Mouse (Mus musculus): ENCODE data around the gene Usp33. TPM values are rescaled to one million over a fixed set of nuclear protein-coding genes. Genes with fewer than 3 reads are reported as not detected.

Gene Usp33
- polyA plus RNA-seq, 1 experiment from 2014 or later, result 37.7 TPM

DNA sequence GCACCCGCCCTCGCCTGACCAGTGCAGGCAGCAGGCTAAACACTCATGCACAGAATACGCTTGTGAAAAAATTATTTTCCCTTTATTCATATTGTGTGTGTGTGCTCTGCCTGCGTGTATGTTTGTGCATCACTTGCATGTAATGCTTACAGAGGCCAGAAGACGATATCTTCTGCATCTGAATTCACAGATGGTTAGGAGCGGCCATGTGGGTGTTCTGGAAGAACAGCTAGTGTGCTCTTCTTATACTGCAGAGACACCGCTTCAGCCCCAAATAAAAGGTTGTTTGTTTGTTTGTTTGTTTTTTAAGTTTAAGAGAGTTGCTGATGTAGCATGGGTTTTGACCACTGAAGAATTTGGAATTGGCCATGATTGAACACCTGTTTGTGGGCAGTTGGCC lies 59.1 kb downstream of the Usp33 start:
- no peak overlapping the region for H3K27ac ChIP-seq (ENCODE audit: poor library complexity, severe bottlenecking)
- H3K4me2 ChIP-seq, result no peak overlapping the region
- H3K9ac ChIP-seq, result no peak overlapping the region
- H3K9me3 ChIP-seq (replicated peaks), result no peaks in the 10 kb centered on the region
- WGBS, result 90% methylated on average over 7 of the region's 7 CpGs
- 0 out of 2 replicates have a peak, but pooled peaks cover 3% of the 10 kb centered on the region for H3K36me3 ChIP-seq
- H3K4me1 ChIP-seq (replicated peaks), result peaks cover 46% of the 10 kb centered on the region
- no peak overlapping the region for H3K4me3 ChIP-seq
- H3K27me3 ChIP-seq (replicated peaks), result no peaks in the 10 kb centered on the region
- ATAC-seq (ENCODE audit: insufficient number of reproducible peaks, low FRiP score), result no peak

DNA sequence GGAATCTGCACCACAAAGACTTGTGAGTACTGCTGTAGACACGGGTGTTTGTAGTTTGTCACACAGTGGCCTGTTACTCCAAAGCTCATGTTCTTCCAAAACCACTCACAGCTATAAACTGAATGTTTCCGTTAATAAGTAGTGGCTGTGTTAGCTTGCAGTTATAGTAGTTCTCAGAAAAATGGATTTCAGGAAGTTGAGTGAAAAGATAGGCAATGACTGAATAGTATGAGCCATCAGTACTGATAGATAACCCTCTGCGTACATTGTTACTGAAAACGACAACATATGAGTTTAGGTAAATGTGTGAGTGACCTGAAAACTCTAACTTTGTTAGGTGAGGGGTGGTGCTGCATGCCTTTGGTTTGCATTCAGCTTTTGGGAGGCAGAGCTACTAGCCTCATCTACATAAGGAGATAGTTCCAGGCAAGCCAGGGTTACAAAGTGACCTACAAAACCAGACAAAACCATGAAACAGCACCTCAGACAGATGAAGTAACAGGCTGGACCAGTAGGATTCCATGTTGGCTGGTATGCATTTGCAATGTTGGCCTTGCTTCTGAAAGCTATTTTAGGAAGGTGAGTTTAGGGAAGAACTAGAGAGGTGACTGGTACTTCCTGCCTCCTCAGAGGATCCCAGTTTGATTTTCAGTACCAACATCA lies 59.8 kb downstream of the Usp33 start:
- Histone ChIP-seq H3K9me3 (replicated peaks) (no peaks in the 10 kb centered on the region), H3K4me1 (replicated peaks) (peaks cover 53% of the 10 kb centered on the region)
- ATAC-seq (ENCODE audit: insufficient number of reproducible peaks, low FRiP score), result no peak

DNA sequence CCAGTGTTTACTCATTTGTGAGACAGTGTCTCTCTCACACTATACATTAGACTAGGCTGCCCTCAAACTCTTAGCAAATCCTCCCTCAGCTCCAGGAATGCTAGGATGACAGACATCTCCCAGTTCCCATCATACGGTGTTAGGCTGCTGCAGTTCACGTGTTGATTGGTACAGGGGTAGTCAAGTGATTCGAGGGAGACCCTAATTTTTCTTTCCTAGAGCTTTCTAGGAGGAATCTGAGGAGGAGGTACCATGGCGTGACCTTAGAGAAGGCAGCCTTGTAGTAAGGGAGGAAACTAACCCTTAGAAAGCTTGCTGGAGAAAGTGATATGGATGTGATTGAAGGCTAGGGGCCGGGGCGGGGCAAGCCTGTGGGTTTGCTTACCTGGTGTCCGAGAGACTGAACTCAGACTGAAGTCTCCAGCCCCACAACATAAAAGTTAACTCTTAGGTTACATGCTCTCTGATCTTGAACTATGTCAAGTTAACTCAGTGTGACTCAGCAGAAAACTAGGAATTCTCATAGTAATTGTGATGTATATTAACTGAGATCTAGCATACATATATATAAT lies 64.8 kb downstream of the Usp33 start:
- H3K4me3 ChIP-seq, result no peak overlapping the region
- H3K27ac ChIP-seq (ENCODE audit: poor library complexity, severe bottlenecking), result no peak overlapping the region
- H3K36me3 ChIP-seq, result 0 out of 2 replicates have a peak, but pooled peaks cover 3% of the 10 kb centered on the region
- no peaks in the 10 kb centered on the region for H3K9me3 ChIP-seq (replicated peaks)
- no peak overlapping the region for H3K9ac ChIP-seq
- no peaks in the 10 kb centered on the region for H3K27me3 ChIP-seq (replicated peaks)
- H3K4me1 ChIP-seq (replicated peaks), result peaks cover 39% of the 10 kb centered on the region
- WGBS, result 72% methylated on average over 7 of the region's 7 CpGs
- no peak for ATAC-seq (ENCODE audit: insufficient number of reproducible peaks, low FRiP score)
- H3K4me2 ChIP-seq, result no peak overlapping the region

More for the DNA sequence above, 59.8 kb downstream of the Usp33 start:
- Histone ChIP-seq H3K9ac (no peak overlapping the region), H3K4me3 (no peak overlapping the region), H3K4me2 (peak overlapping the region; percentile 25; the same call in 1 of the 2 replicates), H3K36me3 (0 out of 2 replicates have a peak, but pooled peaks cover 3% of the 10 kb centered on the region), H3K27ac (ENCODE audit: poor library complexity, severe bottlenecking) (peak overlapping the region; percentile 57; the same call in 1 of the 2 replicates), H3K27me3 (replicated peaks) (no peaks in the 10 kb centered on the region)
- WGBS, result 66% methylated on average over 4 of the region's 4 CpGs

DNA sequence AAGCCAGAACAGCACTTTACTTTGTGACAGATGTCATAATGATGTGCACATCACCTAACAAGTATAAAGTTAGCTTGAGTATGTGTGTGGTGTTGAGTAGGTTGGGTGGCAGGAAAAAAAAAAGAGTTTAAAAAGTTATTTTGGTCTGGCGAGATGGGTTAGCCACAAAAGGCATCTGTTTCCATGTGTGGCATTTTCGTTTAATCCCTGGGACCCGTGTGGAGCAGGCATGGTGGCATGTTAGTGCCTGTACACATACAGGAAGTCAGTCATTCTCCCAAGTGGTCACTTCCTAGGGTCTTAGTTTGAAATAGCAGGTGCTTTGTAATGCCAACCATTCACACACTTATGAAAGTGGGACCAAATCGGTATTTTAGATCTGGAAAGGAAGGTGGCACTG lies 66.1 kb downstream of the Usp33 start:
- Histone ChIP-seq H3K4me2 (no peak overlapping the region), H3K27me3 (replicated peaks) (no peaks in the 10 kb centered on the region), H3K9ac (no peak overlapping the region), H3K4me1 (replicated peaks) (peaks cover 29% of the 10 kb centered on the region), H3K36me3 (0 out of 2 replicates have a peak, but pooled peaks cover 3% of the 10 kb centered on the region), H3K9me3 (replicated peaks) (no peaks in the 10 kb centered on the region), H3K27ac (ENCODE audit: poor library complexity, severe bottlenecking) (no peak overlapping the region; the same call in 1 of the 2 replicates), H3K4me3 (no peak overlapping the region)
- WGBS, result 71% methylated on average over 4 of the region's 4 CpGs
- ATAC-seq (ENCODE audit: insufficient number of reproducible peaks, low FRiP score), result no peak

DNA sequence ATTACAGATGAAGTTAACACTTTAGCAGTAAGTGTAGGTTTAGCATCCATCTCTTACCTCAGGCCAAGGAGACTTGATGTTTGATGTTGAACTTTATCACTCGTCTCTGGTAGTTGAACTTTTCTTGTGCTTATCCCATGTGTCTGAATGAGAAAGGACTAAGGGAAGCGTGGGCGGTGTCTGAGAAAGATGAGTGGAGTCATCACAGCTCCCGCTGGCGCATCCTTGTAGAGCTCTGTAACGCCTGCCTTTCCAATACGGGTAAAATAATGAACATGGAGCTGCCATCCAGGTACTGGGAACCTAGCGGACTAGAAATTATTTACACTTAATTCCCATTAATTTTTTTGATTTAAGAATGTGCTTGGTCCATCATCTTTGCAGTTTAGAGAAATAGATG lies 82.6 kb downstream of the Usp33 start:
- no peak overlapping the region for H3K27ac ChIP-seq (ENCODE audit: poor library complexity, severe bottlenecking)
- H3K4me3 ChIP-seq, result no peak overlapping the region
- H3K36me3 ChIP-seq, result peaks cover 29% of the 10 kb centered on the region
- H3K9ac ChIP-seq, result no peak overlapping the region
- WGBS, result 92% methylated on average over 8 of the region's 8 CpGs
- H3K27me3 ChIP-seq (replicated peaks), result no peaks in the 10 kb centered on the region
- no peak for ATAC-seq (ENCODE audit: insufficient number of reproducible peaks, low FRiP score)
- H3K4me1 ChIP-seq (replicated peaks), result 0 out of 2 replicates have a peak, but pooled peaks cover 3% of the 10 kb centered on the region
- H3K9me3 ChIP-seq (replicated peaks), result no peaks in the 10 kb centered on the region
- H3K4me2 ChIP-seq, result no peak overlapping the region

DNA sequence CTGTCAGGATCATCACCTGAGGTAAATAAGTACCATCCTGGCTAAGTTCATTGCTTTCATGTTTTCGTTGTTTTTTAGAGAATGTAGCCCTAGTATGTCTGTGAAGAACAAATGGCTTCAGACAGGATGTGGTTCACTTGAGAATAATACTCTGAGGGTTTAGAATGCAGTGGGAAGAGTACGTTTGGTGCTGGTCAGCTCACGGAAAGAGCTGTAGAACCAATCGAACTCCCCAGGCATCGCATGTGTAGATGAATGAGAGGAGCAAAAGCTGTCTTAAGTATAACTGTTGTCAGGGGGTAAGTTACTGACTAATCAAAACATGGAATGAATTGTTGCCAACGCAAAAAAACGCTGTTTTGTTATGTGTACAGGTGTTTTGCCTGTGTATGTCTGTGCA lies 86.4 kb downstream of the Usp33 start:
- Histone ChIP-seq H3K4me2 (no peak overlapping the region), H3K4me3 (no peak overlapping the region), H3K27ac (ENCODE audit: poor library complexity, severe bottlenecking) (no peak overlapping the region), H3K9me3 (replicated peaks) (no peaks in the 10 kb centered on the region), H3K9ac (no peak overlapping the region), H3K27me3 (replicated peaks) (no peaks in the 10 kb centered on the region), H3K4me1 (replicated peaks) (0 out of 2 replicates have a peak, but pooled peaks cover 3% of the 10 kb centered on the region), H3K36me3 (peaks cover 30% of the 10 kb centered on the region)
- WGBS, result 95% methylated on average over 7 of the region's 7 CpGs
- ATAC-seq (ENCODE audit: insufficient number of reproducible peaks, low FRiP score), result no peak

DNA sequence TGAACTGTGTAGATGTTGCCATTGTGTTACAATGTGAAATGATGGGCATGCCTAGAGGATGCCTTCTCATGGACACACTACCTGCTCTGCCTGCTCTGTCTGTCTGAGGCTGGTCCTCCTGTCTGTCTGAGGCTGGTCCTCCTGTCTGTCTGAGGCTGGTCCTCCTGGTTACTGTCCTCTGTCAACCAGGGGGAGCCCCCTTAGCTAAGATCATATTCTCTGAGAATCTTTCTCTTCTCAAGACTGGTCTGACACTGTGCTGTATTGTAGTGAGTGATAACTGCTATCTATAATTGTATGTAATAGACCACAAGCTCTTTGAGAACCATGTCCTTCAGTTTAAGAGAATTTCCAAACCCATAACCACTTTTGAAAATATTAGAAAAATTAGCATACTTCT lies 89.3 kb downstream of the Usp33 start:
- H3K4me1 ChIP-seq (replicated peaks), result 0 out of 2 replicates have a peak, but pooled peaks cover 3% of the 10 kb centered on the region
- H3K27me3 ChIP-seq (replicated peaks), result no peaks in the 10 kb centered on the region
- H3K36me3 ChIP-seq, result peaks cover 17% of the 10 kb centered on the region
- H3K4me3 ChIP-seq, result no peak overlapping the region
- no peak overlapping the region for H3K9ac ChIP-seq
- no peak for ATAC-seq (ENCODE audit: insufficient number of reproducible peaks, low FRiP score)
- H3K9me3 ChIP-seq (replicated peaks), result no peaks in the 10 kb centered on the region
- H3K4me2 ChIP-seq, result no peak overlapping the region
- no peak overlapping the region for H3K27ac ChIP-seq (ENCODE audit: poor library complexity, severe bottlenecking)

DNA sequence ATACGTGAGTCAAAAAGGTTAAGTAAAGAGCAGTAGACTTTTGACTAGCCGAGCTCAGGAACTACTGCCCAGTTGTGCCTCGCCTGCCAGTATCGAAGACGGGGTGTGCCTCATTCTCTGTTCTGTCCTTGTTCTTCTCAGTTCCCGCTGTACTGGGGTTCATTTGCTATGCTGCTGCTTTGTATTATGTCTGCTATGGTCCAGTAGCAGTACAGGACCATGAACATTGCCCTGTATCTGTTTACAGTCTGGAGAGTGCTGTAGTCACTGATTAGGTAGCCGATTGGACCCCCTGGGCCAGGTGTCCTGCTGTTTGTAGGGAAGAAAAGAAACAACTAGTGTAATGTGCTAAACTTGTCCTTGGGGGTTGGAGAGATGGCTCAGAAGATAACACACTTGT lies 91.8 kb downstream of the Usp33 start:
- H3K36me3 ChIP-seq, result peaks cover 12% of the 10 kb centered on the region
- no peaks in the 10 kb centered on the region for H3K4me1 ChIP-seq (replicated peaks)
- H3K27me3 ChIP-seq (replicated peaks), result no peaks in the 10 kb centered on the region
- no peak overlapping the region for H3K4me3 ChIP-seq
- no peak for ATAC-seq (ENCODE audit: insufficient number of reproducible peaks, low FRiP score)
- no peak overlapping the region for H3K4me2 ChIP-seq
- 94% methylated on average over 7 of the region's 7 CpGs for WGBS
- no peak overlapping the region for H3K27ac ChIP-seq (ENCODE audit: poor library complexity, severe bottlenecking)
- no peaks in the 10 kb centered on the region for H3K9me3 ChIP-seq (replicated peaks)
- H3K9ac ChIP-seq, result no peak overlapping the region

DNA sequence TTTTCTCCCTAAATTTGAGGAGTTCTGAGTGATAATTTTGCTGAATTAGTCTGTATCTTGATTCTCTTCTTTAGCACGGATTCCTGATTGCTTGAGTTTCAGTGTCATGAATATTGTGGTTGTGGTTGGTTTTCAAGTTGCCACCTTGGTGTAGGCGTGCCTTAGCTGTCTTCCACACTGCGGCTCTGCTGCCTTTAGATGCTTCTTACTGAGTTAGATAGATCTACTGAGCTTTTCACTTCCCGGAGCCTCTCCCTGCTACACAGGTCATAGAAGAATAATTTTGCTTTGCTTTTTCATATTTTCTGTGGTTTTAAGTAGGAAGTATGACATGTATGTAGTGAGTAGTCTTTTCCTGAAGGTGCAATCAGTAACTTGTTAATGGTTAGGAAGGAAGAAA lies 96.5 kb downstream of the Usp33 start:
- H3K4me2 ChIP-seq, result no peak overlapping the region
- 0 out of 2 replicates have a peak, but pooled peaks cover 3% of the 10 kb centered on the region for H3K4me1 ChIP-seq (replicated peaks)
- ATAC-seq (ENCODE audit: insufficient number of reproducible peaks, low FRiP score), result no peak
- no peaks in the 10 kb centered on the region for H3K27me3 ChIP-seq (replicated peaks)
- H3K36me3 ChIP-seq, result no peaks in the 10 kb centered on the region; the same call in 1 of the 2 replicates
- no peak overlapping the region for H3K27ac ChIP-seq (ENCODE audit: poor library complexity, severe bottlenecking)
- no peak overlapping the region for H3K9ac ChIP-seq
- H3K4me3 ChIP-seq, result no peak overlapping the region
- 89% methylated on average over 4 of the region's 4 CpGs for WGBS
- H3K9me3 ChIP-seq (replicated peaks), result no peaks in the 10 kb centered on the region
